Mouse (Mus musculus): ENCODE data around the gene Cdk6. TPM values are rescaled to one million over a fixed set of nuclear protein-coding genes. Genes with fewer than 3 reads are reported as not detected.

Gene Cdk6
- polyA plus RNA-seq, 1 experiment from 2014 or later: 21.6 TPM

- 90% methylated on average over 1 of the region's 1 CpGs for WGBS
- no peaks in the 10 kb centered on the region for H3K27me3 ChIP-seq (ENCODE audit: low read depth, poor library complexity, severe bottlenecking)
- H3K36me3 ChIP-seq: peaks cover 46% of the 10 kb centered on the region
- no peaks in the 10 kb centered on the region for H3K4me1 ChIP-seq
- no peak overlapping the region for H3K27ac ChIP-seq (replicated peaks)
- H3K9me3 ChIP-seq (replicated peaks): no peaks in the 10 kb centered on the region; the same call in 1 of the 2 replicates
- no peak overlapping the region for H3K4me3 ChIP-seq
- DNase-seq (ENCODE audit: low spot score): no peak
These were observed 210.2 kb downstream of the Cdk6 start for GRCm38 (mm10) chr5:3551481-3551880.

DNA sequence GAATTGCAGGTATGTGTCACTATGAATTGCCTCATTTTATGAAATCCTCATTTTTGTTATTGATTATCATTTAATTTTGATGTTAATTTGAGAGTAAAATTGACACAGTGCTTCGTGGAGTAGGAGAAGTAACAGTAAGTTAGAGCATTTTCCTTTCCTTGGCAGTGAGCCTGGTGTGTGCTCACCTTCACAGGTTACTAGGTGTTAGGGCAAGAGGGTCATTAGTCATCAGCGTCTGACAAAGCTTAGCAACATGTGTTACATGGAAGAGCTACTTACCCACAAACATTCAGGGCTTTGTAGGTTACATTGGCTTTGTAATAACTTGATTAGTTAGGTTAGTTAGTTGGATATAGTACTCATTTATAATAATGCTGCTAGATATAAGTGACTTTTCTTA, 212.9 kb downstream of the Cdk6 start:
- no peaks in the 10 kb centered on the region; the same call in 1 of the 2 replicates for H3K9me3 ChIP-seq (replicated peaks)
- no peaks in the 10 kb centered on the region for H3K4me1 ChIP-seq
- H3K27ac ChIP-seq (replicated peaks): no peak overlapping the region
- H3K36me3 ChIP-seq: peaks cover 54% of the 10 kb centered on the region
- no peak overlapping the region for H3K4me3 ChIP-seq
- 94% methylated on average over 2 of the region's 2 CpGs for WGBS
- no peak for DNase-seq (ENCODE audit: low spot score)
- H3K27me3 ChIP-seq (ENCODE audit: low read depth, poor library complexity, severe bottlenecking): no peaks in the 10 kb centered on the region

- no peaks in the 10 kb centered on the region for H3K27me3 ChIP-seq (ENCODE audit: low read depth, poor library complexity, severe bottlenecking)
- H3K36me3 ChIP-seq: peaks cover 100% of the 10 kb centered on the region
- H3K4me3 ChIP-seq: no peak within 1 kb of the TSS
- DNase-seq (ENCODE audit: low spot score): no peak
- H3K27ac ChIP-seq (replicated peaks): no peak within 1 kb of the TSS
- 95% methylated on average over 4 of the region's 4 CpGs for WGBS
- H3K4me1 ChIP-seq: no peaks in the 10 kb centered on the region
- peaks cover 6% of the 10 kb centered on the region for H3K9me3 ChIP-seq (replicated peaks)
These were observed 230.0 kb downstream of the Cdk6 start, which contains the start of gene 1700109H08Rik for GRCm38 (mm10) chr5:3571266-3571665. Gene 1700109H08Rik, plus strand, starts transcription at chr5:3571566.

GRCm38 (mm10) chr5:3574825-3575224, 233.5 kb downstream of the Cdk6 start:
- Histone ChIP-seq H3K4me3 (no peak overlapping the region), H3K36me3 (peaks cover 100% of the 10 kb centered on the region), H3K9me3 (replicated peaks) (peaks cover 6% of the 10 kb centered on the region), H3K27me3 (ENCODE audit: low read depth, poor library complexity, severe bottlenecking) (no peaks in the 10 kb centered on the region), H3K27ac (replicated peaks) (no peak overlapping the region), H3K4me1 (no peaks in the 10 kb centered on the region)
- no peak for DNase-seq (ENCODE audit: low spot score)
- 94% methylated on average over 2 of the region's 2 CpGs for WGBS

GRCm38 (mm10) chr5:3577939-3578338, 236.7 kb downstream of the Cdk6 start:
- 97% methylated on average over 2 of the region's 2 CpGs for WGBS
- no peak for DNase-seq (ENCODE audit: low spot score)
- peaks cover 6% of the 10 kb centered on the region for H3K9me3 ChIP-seq (replicated peaks)
- no peak overlapping the region for H3K27ac ChIP-seq (replicated peaks)
- H3K4me3 ChIP-seq: no peak overlapping the region
- no peaks in the 10 kb centered on the region for H3K4me1 ChIP-seq
- peaks cover 100% of the 10 kb centered on the region for H3K36me3 ChIP-seq
- no peaks in the 10 kb centered on the region for H3K27me3 ChIP-seq (ENCODE audit: low read depth, poor library complexity, severe bottlenecking)

GRCm38 (mm10) chr5:3579066-3579465, 237.8 kb downstream of the Cdk6 start:
- H3K36me3 ChIP-seq: peaks cover 100% of the 10 kb centered on the region
- no peak for DNase-seq (ENCODE audit: low spot score)
- no peak overlapping the region for H3K27ac ChIP-seq (replicated peaks)
- 90% methylated on average over 7 of the region's 7 CpGs for WGBS
- H3K4me1 ChIP-seq: no peaks in the 10 kb centered on the region
- H3K4me3 ChIP-seq: no peak overlapping the region
- peaks cover 6% of the 10 kb centered on the region for H3K9me3 ChIP-seq (replicated peaks)
- H3K27me3 ChIP-seq (ENCODE audit: low read depth, poor library complexity, severe bottlenecking): no peaks in the 10 kb centered on the region

Other genes starting within 250 kb of the Cdk6 start
- 36.8 and 39.7 TPM in 2 replicates for gene Fam133b, start 202.3 kb downstream of the Cdk6 start, polyA plus RNA-seq (2016; fragmentation: Nextera tagmentation; extraction: Ambion mirVana)
- 3.0 and 3.3 TPM in 2 replicates for gene 1700109H08Rik, start 230.1 kb downstream of the Cdk6 start, polyA plus RNA-seq (2016; fragmentation: Nextera tagmentation; extraction: Ambion mirVana)

Measured in midbrain, embryonic 10.5 days (tissue).